Mouse (Mus musculus): Measurements from ENCODE around the gene Srf.

The Srf gene

DNA sequence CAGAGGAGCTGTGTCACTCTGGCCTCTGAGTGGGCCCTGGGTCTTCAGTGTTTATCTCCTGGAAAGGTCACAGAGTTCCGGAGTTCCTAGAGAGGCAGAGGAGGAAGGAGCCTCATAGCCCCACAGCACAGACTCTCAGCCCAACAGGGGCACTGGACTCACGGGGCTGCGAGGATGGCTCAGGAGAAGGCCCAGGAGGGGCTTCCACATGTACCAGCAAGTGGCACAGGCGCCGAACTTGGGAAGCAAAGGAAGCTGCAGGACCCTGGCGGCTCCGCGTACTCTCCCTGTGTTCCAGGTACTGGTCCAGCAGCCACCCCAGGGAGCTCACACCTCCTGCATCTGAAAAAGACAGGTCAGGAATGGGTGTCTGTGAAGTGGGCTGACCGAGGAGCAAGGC lies 34.8 kb downstream of the Srf start:
- DNase-seq (ENCODE audit: extremely low read depth, insufficient read length, low spot score), result no peak

DNA sequence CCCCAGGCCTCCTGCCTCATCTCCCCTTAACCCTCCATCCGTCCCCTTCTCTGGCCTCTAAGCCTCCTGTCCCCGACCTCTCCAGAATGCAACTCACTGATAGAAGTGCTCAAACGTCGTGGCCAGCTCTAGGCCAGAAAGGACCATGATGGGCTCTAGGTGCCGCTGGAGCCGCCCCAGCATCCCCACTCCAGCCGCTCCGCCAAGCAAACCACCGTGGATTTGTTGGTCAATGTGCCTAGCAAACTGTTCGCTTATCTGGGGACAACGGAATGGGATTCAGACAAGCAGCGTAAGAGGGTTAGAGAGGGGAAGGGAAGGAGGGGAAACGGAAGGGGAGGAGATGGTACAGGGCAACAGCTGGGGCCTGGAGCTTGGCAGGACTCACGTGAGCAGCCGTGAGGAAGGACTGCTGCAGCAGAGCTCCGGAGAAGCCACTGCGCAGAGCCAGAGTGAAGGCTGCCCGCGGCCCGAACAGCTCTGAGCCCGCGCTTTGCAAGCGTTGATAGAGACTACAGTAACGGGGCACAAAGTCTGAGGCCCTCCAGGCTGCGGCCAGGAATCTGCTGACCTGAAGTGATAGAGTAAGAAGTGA lies 35.5 kb downstream of the Srf start:
- DNase-seq (ENCODE audit: extremely low read depth, insufficient read length, low spot score), result no peak

GRCm38 (mm10) chr17:46519971-46520370 lies 36.0 kb downstream of the Srf start:
- no peak for DNase-seq (ENCODE audit: extremely low read depth, insufficient read length, low spot score)

- DNase-seq (ENCODE audit: extremely low read depth, insufficient read length, low spot score), result no peak
These were observed 42.6 kb downstream of the Srf start for GRCm38 (mm10) chr17:46513329-46513728.

GRCm38 (mm10) chr17:46511059-46511710 lies 44.8 kb downstream of the Srf start:
- DNase-seq (ENCODE audit: extremely low read depth, insufficient read length, low spot score), result no peak

- no peak for DNase-seq (ENCODE audit: extremely low read depth, insufficient read length, low spot score)
These were observed 50.4 kb downstream of the Srf start for GRCm38 (mm10) chr17:46505617-46506016.

DNA sequence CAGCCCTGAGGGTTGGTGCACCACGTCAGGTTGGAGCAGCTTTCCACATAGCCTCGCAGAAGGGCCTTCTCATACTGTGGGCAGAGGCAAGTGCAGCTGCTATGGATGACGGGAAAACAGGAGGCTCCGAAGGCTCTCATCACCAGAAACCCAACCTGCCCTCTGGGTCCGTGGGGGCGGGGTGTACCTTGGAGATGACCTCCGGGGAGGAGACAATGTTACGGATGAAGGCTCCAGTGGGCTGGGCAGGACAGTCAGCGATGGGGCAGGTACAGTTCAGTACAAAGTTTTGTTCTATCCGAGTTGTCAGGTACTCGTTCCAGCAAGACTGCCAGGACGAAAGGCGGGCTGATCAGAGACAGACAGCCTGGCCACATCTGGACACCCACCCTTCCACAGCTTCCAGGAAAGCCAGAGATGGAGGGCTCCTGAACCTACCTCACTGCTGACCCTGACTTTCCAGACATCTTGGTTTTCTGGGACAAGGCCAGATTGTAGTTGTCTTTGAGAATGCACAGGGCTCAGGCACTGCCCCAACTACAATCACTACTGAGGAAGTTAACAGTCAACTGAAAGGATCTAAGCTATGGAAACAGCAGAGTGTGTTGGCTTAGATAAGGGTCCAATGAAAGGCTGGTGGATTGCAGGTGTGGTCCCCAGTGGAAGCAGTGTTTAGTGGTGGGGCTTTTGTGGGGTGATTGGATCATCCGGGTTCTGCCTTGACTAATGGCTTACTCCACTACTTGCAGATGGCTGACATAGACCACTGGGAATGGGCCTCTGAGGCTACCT lies 51.9 kb downstream of the Srf start:
- no peak for DNase-seq (ENCODE audit: extremely low read depth, insufficient read length, low spot score)

DNA sequence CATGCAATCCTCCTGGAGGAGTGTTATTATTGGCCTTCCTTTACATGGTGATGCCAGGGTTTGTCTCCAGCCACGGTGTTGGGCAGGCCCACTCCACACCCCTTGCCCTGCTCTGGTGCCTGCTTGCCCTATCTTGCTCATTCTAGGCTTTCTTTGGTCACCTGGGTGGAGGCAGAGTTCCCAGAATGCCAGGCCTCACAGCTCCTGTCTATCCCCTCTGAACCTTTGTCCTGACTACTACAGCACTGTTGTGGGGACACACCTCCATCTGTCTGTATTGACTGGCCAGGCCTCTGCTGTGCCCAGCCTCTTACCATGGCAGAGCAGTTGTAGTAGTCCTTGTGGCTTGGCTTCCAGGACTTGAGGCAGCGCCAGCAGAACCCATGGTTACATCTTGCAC lies 53.2 kb downstream of the Srf start:
- DNase-seq (ENCODE audit: extremely low read depth, insufficient read length, low spot score), result no peak
